Mouse (Mus musculus) urinary bladder, postnatal 10 days (tissue): ENCODE data around the gene Ywhag.

ENCODE experiments used
- DNase-seq: peaks from one replicate; pipeline ENCODE4 v3.0.0; 2022; ENCODE audit warnings: low spot score

Gene Ywhag

DNA sequence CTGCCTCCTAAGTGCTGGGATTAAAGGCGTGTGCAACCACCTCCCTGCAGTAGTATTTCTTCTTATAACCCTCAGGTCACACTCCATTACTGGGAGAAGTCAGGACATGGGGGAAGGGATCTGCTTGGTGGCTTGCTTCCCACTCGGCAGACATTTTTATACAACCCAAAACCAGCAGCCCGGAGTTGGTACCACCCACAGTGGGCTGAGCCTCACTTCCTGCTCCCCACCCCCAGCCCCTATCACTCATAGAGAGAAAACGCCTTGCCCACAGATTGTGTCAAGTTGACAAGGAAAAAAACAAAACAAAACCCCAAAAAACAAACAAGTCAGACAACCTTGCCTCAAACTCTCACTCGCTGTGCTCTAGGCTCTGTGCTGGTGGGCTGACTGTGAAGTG, 21.2 kb downstream of the Ywhag start:
- no peak for DNase-seq

DNA sequence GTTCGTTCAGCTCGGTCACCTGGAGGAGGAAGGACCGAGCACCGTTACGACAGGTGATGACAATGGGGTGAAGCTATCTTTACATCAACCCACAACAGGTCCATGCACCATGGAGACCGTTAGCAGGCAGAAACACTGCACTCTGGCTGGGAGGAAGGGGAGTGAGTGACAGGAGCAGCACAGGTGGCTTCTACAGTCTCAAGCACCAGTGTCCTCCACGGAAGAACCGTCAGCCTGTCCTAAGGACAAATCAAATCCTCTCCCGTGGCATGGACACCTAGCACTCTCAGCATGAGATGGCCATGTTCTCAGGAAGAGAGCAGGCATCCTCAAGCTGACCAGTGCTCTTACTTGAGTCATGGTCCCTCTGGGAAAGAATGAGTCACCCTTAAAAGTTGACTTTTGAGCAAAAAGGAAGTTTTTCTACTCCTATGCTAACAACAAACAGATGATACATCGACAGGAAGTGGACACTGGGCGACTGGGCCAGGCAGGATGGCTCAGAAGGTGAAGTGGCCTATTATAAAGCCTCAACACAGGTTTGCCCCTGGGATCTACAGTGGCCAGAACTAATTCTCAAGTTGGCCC, 22.7 kb downstream of the Ywhag start:
- no peak for DNase-seq

- DNase-seq, result no peak
Measured at GRCm38 (mm10) chr5:135910813-135911212, 23.6 kb downstream of the Ywhag start.

GRCm38 (mm10) chr5:135909646-135910045, 24.8 kb downstream of the Ywhag start:
- DNase-seq, result no peak

DNA sequence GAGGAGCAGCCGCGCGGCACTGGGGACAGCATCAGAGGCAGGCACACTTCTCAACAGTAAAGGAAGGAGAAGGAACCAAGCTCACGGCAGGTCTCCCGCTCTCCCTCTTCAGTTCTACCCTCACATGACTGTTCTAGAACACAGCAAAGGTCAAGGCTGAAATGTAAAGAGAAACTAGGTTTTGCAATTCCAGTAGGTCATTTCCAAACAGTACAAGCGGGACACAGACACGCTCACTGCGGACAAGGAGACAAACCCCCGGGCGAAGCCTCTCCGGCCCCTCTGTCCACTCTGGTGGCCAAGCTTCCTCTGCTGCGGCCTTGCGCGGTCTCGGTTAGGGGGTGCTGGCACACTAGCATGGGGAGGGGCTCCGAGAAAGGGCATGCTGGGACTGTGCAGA, 25.4 kb downstream of the Ywhag start:
- no peak for DNase-seq

DNA sequence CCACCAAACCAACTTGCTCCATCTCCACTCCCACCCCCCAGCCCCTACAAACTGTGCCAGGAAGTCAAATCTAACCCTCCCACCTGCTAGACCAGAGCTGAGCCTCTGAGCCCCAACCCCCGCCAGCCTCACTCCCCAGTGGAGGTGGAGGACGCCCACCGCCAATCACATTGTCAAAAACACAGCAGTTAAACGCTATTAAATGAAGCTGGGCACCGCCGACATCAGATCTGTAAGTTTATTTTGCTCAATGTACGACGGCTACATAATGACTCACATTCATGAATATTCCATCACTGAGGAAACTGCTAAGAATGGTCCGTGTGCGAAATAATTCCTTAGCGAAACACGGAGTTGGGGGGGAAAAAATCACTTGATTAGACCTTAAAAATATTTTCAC, 26.2 kb downstream of the Ywhag start:
- no peak for DNase-seq

DNA sequence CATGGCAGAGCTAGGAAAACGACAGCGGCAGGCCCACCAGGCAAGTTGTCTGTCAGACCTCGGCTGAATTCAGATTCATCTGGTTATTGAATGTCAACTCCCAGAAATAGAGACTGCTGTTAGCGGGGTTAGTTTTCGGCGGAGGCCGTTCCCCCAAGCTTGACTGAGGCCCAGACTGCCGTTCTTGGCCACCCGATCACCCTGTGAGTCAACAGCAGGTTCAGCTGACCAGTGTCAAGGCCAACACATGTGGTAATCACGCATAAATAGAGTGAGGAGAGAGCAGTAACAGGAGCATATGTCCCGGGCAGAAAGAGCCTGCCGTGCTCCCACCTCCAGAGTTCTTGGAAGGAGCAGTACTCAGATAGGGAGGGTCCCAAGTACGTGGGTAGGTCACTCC, 27.2 kb downstream of the Ywhag start:
- DNase-seq, result no peak

GRCm38 (mm10) chr5:135906846-135907245, 27.6 kb downstream of the Ywhag start:
- DNase-seq, result no peak

- no peak for DNase-seq
Measured at GRCm38 (mm10) chr5:135905320-135906225, 28.8 kb downstream of the Ywhag start.

DNA sequence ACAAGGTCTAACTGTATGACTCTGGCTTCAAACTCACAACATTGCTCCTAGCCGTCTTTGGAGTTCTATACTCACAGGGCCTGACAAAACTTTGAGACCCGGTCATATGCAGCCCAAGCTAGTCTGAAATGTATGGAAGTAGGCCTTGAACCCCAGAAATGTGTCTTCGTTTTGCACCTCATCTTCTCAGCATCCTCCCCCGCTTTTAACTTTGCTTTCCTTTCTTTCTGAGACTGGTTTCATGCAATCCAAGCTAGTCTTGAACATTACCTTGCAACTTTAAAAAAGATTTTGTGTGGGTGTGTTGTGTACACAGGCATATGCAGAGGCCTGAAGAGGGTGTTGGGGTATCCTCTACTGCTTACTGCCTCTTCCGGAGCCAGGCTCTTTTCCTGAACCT, 30.2 kb downstream of the Ywhag start:
- no peak for DNase-seq

DNA sequence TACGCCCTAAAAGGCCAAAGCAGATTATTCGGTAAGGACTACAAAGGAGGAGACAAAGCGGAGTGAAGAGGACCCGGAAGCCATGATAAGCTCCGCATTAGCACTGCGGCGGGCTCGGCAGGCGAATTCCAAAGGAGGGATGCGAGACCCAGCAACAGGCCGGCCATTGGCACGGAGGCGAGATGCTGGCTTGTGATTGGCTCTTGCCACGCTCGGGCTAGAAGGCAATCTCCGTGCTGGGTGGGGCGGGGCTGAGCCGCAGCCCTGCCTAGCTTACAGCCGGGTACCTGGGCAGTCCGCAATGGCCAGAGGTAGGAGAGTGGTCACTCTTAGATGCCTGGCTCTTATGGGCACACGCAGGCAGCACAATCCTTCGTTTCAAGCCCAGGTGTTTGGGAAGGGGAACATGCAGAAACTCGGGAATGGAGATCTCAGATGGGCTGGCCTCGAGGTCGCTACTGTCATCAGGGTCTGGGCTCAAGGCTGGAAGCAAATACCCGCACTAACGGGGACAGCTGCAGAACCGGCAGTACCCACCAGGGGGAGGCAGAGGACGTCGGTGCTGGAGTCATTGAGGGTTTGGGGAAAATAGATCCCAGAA, 30.8 kb downstream of the Ywhag start:
- DNase-seq, result peak; percentile 81

DNA sequence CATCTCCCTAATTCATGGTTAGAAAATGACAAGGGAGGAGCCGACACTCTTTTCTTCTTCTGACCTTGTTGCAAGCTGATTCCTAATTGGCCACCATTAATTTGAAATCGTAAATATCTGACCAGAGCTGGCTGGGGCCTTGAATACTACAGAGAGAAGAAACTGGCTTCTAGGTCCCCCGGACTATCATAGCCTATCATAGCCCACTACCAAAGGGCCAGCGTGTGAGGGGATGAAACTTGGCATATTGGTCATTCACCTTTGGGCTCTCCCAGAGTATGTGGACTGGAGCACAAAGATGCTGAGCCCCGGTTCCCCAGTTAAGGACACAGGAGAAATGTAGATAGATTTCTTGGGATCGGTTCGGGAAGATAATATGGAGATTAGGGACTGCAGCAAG, 31.4 kb downstream of the Ywhag start:
- no peak for DNase-seq

GRCm38 (mm10) chr5:135901354-135902095, 32.9 kb downstream of the Ywhag start:
- no peak for DNase-seq

DNA sequence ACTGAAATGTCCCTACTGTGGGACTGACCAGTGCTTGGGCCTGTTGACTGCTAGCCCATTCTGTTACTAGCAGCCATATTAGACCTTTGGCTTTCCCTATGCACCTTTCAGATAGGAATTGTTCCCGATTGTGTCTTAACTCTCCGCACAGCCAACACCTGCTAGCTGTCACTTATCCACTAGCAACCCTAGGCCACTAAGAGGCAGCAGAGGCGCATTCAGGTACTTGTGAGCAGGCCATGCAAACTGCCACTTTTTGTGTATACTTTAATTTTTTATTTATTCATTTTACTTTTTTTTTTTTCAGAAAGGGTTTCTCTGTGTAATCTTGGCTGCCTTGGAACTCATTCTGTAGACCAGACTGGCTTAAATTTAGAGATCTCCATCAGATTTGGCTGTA, 33.7 kb downstream of the Ywhag start:
- no peak for DNase-seq

DNA sequence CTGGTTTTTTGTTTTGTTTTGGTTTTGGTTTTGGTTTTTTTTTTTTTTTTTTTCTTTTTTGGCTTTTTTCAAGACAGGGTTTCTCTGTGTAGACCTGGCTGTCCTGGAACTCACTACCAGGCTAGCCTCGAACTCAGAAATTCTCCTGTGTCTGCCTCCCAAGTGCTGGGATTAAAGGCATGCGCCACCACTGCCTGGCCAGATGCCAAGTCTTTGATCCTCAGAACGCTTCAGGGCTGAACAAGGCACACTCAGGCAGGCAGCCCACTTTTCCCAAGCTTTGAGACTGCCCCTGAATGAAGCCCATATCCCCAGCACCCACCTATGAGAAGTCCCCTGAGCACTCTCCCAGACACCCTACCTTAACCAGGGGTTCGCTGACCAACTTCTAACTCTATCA, 34.6 kb downstream of the Ywhag start:
- no peak for DNase-seq

DNA sequence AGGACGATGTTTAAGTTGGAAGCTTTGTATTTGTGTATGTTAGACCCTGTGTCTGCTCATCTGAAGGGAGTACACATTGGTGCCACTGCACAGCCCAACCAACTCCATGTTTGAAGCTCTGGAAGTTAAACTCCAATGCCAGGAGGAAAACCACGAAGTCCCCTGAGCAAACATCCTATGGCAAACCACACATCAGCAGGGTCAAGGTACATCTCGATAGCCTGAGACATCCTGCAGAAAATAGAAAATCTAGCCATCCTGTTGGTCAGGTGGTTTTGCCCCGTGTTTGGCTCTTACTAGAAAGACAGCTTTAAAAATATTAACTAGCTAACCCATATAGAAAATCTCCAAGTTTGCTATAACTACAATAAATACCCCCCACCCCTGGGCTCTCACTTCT, 35.4 kb downstream of the Ywhag start:
- no peak for DNase-seq

- DNase-seq, result no peak
Measured at GRCm38 (mm10) chr5:135898028-135898427, 36.4 kb downstream of the Ywhag start.

- DNase-seq, result no peak
Measured at GRCm38 (mm10) chr5:135894958-135895357, 39.5 kb downstream of the Ywhag start.

- no peak for DNase-seq
Measured at GRCm38 (mm10) chr5:135892589-135893351, 41.6 kb downstream of the Ywhag start.

DNA sequence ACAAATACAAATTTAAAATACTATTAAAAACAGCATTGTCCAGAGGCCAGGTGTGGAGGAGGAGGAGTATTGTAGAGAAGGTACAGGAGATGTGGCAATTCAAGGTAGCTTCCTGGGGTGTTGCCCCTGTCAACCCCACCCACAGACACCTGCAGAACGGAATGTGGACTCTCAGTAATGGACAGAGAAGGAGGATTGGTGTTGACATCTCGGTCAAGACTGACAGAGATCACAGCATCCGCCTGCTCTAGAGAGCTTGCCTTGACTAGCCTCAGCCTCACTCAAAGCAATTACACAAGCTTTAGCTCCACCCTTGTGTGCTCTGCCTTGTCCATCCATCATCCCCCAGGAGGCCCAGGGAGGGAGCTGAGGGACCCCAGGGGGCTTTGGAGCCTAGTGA, 43.5 kb downstream of the Ywhag start:
- DNase-seq, result no peak

DNA sequence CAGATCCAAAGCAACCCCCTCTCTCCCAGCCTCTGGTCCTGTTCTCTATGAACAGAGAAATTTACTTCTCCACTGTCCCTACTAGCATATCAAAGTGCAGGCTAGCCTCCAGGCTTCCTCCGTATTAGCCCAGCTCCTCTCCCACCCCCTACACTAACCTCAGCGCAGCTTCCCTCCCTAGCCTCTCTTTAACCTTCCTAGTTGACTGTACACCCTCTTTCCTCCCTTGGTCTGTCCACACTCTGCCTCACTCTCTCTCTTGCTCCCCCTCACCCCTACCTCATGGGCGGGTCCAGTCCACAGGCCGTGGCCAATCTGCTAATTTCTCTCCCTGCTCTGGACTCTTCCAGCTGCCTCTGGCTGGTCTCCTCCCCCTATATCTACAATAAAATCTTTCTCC, 44.1 kb downstream of the Ywhag start:
- DNase-seq, result no peak
